Mouse (Mus musculus): Measurements from ENCODE around the gene Cux1. TPM values are rescaled to one million over a fixed set of nuclear protein-coding genes. Genes with fewer than 3 reads are reported as not detected.
A peak's percentile ranks its signal among the peaks of the same experiment; 100 is the strongest.

Cux1 gene
- total RNA-seq, 2 experiments from 2014 or later: 87.0 to 97.5 TPM

GRCm38 (mm10) chr5:136507629-136508028 is 59.7 kb downstream of the Cux1 start:
- DNase-seq: no peak

- no peak for DNase-seq
These were observed 61.0 kb downstream of the Cux1 start for GRCm38 (mm10) chr5:136506262-136506661.

GRCm38 (mm10) chr5:136502491-136503086 is 64.7 kb downstream of the Cux1 start:
- DNase-seq: no peak

- DNase-seq: no peak
These were observed 66.9 kb downstream of the Cux1 start for GRCm38 (mm10) chr5:136500307-136500871.

- no peak for DNase-seq
These were observed 68.0 kb downstream of the Cux1 start for GRCm38 (mm10) chr5:136499316-136499715.

GRCm38 (mm10) chr5:136498741-136499140 is 68.5 kb downstream of the Cux1 start:
- DNase-seq: no peak

- DNase-seq: no peak
These were observed 70.0 kb downstream of the Cux1 start for GRCm38 (mm10) chr5:136497301-136497700.

GRCm38 (mm10) chr5:136495581-136495980 is 71.7 kb downstream of the Cux1 start:
- no peak for DNase-seq

GRCm38 (mm10) chr5:136494927-136495326 is 72.4 kb downstream of the Cux1 start:
- DNase-seq: no peak

- DNase-seq: no peak
These were observed 73.0 kb downstream of the Cux1 start for GRCm38 (mm10) chr5:136494288-136494687.

- DNase-seq: no peak
These were observed 77.8 kb downstream of the Cux1 start for GRCm38 (mm10) chr5:136489450-136489849.

GRCm38 (mm10) chr5:136488721-136489120 is 78.6 kb downstream of the Cux1 start:
- DNase-seq: no peak

GRCm38 (mm10) chr5:136488223-136488622 is 79.1 kb downstream of the Cux1 start:
- no peak for DNase-seq

GRCm38 (mm10) chr5:136487397-136488093 is 79.7 kb downstream of the Cux1 start:
- no peak for DNase-seq

GRCm38 (mm10) chr5:136486401-136486800 is 80.9 kb downstream of the Cux1 start:
- DNase-seq: no peak

- DNase-seq: no peak
These were observed 81.9 kb downstream of the Cux1 start for GRCm38 (mm10) chr5:136485397-136485796.

- no peak for DNase-seq
These were observed 84.9 kb downstream of the Cux1 start for GRCm38 (mm10) chr5:136482434-136482833.

- no peak for DNase-seq
These were observed 86.7 kb downstream of the Cux1 start for GRCm38 (mm10) chr5:136480541-136480940.

GRCm38 (mm10) chr5:136479801-136480200 is 87.5 kb downstream of the Cux1 start:
- DNase-seq: no peak

- no peak for DNase-seq
These were observed 88.1 kb downstream of the Cux1 start for GRCm38 (mm10) chr5:136479024-136479763.

- no peak for DNase-seq
These were observed 91.0 kb downstream of the Cux1 start for GRCm38 (mm10) chr5:136476272-136476671.

GRCm38 (mm10) chr5:136475161-136475560 is 92.1 kb downstream of the Cux1 start:
- peak; percentile 42 for DNase-seq

- no peak for DNase-seq
These were observed 93.2 kb downstream of the Cux1 start for GRCm38 (mm10) chr5:136474086-136474485.

Measured in gastrocnemius, postnatal 10 days (tissue).